Mouse (Mus musculus) lung, postnatal 0 days (tissue): ENCODE data around the gene Fanca.

ENCODE experiments used
- CTCF ChIP-seq: IDR thresholded peaks from 2 replicates; pipeline ENCODE4 v1.5.1; 2016; ENCODE audit warnings: antibody characterized with exemption, mild to moderate bottlenecking
- EP300 ChIP-seq: IDR thresholded peaks from 2 replicates; pipeline ENCODE4 v1.6.1; 2016; ENCODE audit warnings: antibody characterized with exemption, mild to moderate bottlenecking, control low read depth

- TF ChIP-seq CTCF (no peak), EP300 (no peak)
These were observed 23.0 kb upstream of the Fanca start for GRCm38 (mm10) chr8:123341040-123342015.
